Mouse (Mus musculus): ENCODE data around the gene Gatad2b. TPM values are rescaled to one million over a fixed set of nuclear protein-coding genes. Genes with fewer than 3 reads are reported as not detected.

Gatad2b gene
- total RNA-seq, 2 experiments from 2014 or later, result 36.1 to 50.1 TPM

GRCm38 (mm10) chr3:90372817-90373216 lies 79.8 kb downstream of the Gatad2b start:
- DNase-seq, result no peak
- intact Hi-C loops (cut with DNase I), result loop anchor here (2.0 to 5.0 kb wide), 2 partner anchors 84 to 106 kb away; partner anchors contain the start of gene Dennd4b

- intact Hi-C loops (cut with DNase I), result loop anchor here (1.0 to 5.0 kb wide), 3 partner anchors 85 to 153 kb away; partner anchors contain the start of gene Dennd4b
- DNase-seq, result peak in 1 of 2 experiments; percentile 76
Observed at GRCm38 (mm10) chr3:90373432-90374028, 80.6 kb downstream of the Gatad2b start.

- DNase-seq, result no peak
- intact Hi-C loops (cut with DNase I), result loop anchor here (1.0 to 5.0 kb wide), 2 partner anchors 107 to 154 kb away; partner anchors contain the start of gene Dennd4b
Observed at GRCm38 (mm10) chr3:90374368-90374767, 81.4 kb downstream of the Gatad2b start.

- DNase-seq, result no peak
- intact Hi-C loops (cut with DNase I), result no loop called here
Observed at GRCm38 (mm10) chr3:90375562-90376246, 82.7 kb downstream of the Gatad2b start.

- intact Hi-C loops (cut with DNase I), result no loop called here
- no peak for DNase-seq
Observed at GRCm38 (mm10) chr3:90376247-90376585, 83.2 kb downstream of the Gatad2b start.

GRCm38 (mm10) chr3:90378496-90378895 lies 85.5 kb downstream of the Gatad2b start:
- intact Hi-C loops (cut with DNase I), result no loop called here

GRCm38 (mm10) chr3:90381727-90382126 lies 88.7 kb downstream of the Gatad2b start:
- DNase-seq, result no peak
- intact Hi-C loops (cut with DNase I), result no loop called here

More at GRCm38 (mm10) chr3:90378496-90378895, 85.5 kb downstream of the Gatad2b start:
- no peak for DNase-seq

- DNase-seq, result no peak
- intact Hi-C loops (cut with DNase I), result no loop called here
Observed at GRCm38 (mm10) chr3:90383690-90384089, 90.7 kb downstream of the Gatad2b start.

GRCm38 (mm10) chr3:90384851-90385375 lies 91.9 kb downstream of the Gatad2b start:
- no peak for DNase-seq
- intact Hi-C loops (cut with DNase I), result no loop called here

- no peak for DNase-seq
- intact Hi-C loops (cut with DNase I), result no loop called here
Observed at GRCm38 (mm10) chr3:90386817-90387216, 93.8 kb downstream of the Gatad2b start.

- intact Hi-C loops (cut with DNase I), result no loop called here
- peak in 1 of 2 experiments; percentile 41 for DNase-seq
Observed at GRCm38 (mm10) chr3:90387483-90387882, 94.5 kb downstream of the Gatad2b start.

- DNase-seq, result no peak
- intact Hi-C loops (cut with DNase I), result no loop called here
Observed at GRCm38 (mm10) chr3:90388192-90388591, 95.2 kb downstream of the Gatad2b start.

- intact Hi-C loops (cut with DNase I), result no loop called here
- no peak for DNase-seq
Observed at GRCm38 (mm10) chr3:90388726-90389510, 95.9 kb downstream of the Gatad2b start.

GRCm38 (mm10) chr3:90389511-90390490 lies 96.8 kb downstream of the Gatad2b start, which contains the start of gene Slc27a3:
Gene Slc27a3 (minus strand): TSS chr3:90389938.
- DNase-seq, result peak; percentile 34 to 42
- intact Hi-C loops (cut with DNase I), result no loop called here

- intact Hi-C loops (cut with DNase I), result no loop called here
- no peak for DNase-seq
Observed at GRCm38 (mm10) chr3:90391004-90391403, 98.0 kb downstream of the Gatad2b start.

GRCm38 (mm10) chr3:90391941-90392340 lies 99.0 kb downstream of the Gatad2b start:
- intact Hi-C loops (cut with DNase I), result no loop called here
- DNase-seq, result no peak

GRCm38 (mm10) chr3:90392661-90393060 lies 99.7 kb downstream of the Gatad2b start:
- intact Hi-C loops (cut with DNase I), result no loop called here

GRCm38 (mm10) chr3:90395629-90396028 lies 102.7 kb downstream of the Gatad2b start:
- intact Hi-C loops (cut with DNase I), result no loop called here
- DNase-seq, result no peak

More at GRCm38 (mm10) chr3:90392661-90393060, 99.7 kb downstream of the Gatad2b start:
- peak in 1 of 2 experiments; percentile 32 for DNase-seq

GRCm38 (mm10) chr3:90400993-90401392 lies 108.0 kb downstream of the Gatad2b start:
- no peak for DNase-seq
- intact Hi-C loops (cut with DNase I), result no loop called here

GRCm38 (mm10) chr3:90404121-90404520 lies 111.1 kb downstream of the Gatad2b start:
- no peak for DNase-seq
- intact Hi-C loops (cut with DNase I), result no loop called here

Measured in gastrocnemius, postnatal 36 days (tissue).